Mouse (Mus musculus) cerebellum, postnatal 10 days (tissue): ENCODE data around the gene Tapbp.

Experiments
- DNase-seq, 2 experiments: peaks; one replicate each; pipeline ENCODE4 v3.0.0; 2021; ENCODE audit warnings: mixed read lengths in 2 of 2

Gene Tapbp

GRCm38 (mm10) chr17:33908331-33909076 is 7.2 kb upstream of the Tapbp start:
- DNase-seq = peak; percentile 81 to 84

- peak; percentile 99 to 100 for DNase-seq
These were observed 6.4 kb upstream of the Tapbp start, which contains the start of gene Daxx for GRCm38 (mm10) chr17:33909077-33909868. Daxx (plus strand) TSS chr17:33909414.

- DNase-seq = no peak
These were observed 5.8 kb upstream of the Tapbp start for GRCm38 (mm10) chr17:33909869-33910250.

- DNase-seq = no peak
These were observed 5.2 kb upstream of the Tapbp start for GRCm38 (mm10) chr17:33910346-33911051.

GRCm38 (mm10) chr17:33911052-33911812 is 4.5 kb upstream of the Tapbp start:
- DNase-seq = no peak

- no peak for DNase-seq
These were observed 3.8 kb upstream of the Tapbp start for GRCm38 (mm10) chr17:33911813-33912414.

- no peak for DNase-seq
These were observed 2.4 kb upstream of the Tapbp start for GRCm38 (mm10) chr17:33913264-33913663.

- DNase-seq = no peak
These were observed 1.8 kb upstream of the Tapbp start for GRCm38 (mm10) chr17:33913905-33914304.

GRCm38 (mm10) chr17:33914969-33915391 is 719 bp upstream of the Tapbp start:
- DNase-seq = peak in 1 of 2 experiments; percentile 20

- no peak for DNase-seq
These were observed 595 bp downstream of the Tapbp start for GRCm38 (mm10) chr17:33916294-33916693.

- DNase-seq = peak in 1 of 2 experiments; percentile 35
These were observed 1.4 kb downstream of the Tapbp start for GRCm38 (mm10) chr17:33916847-33917655.

GRCm38 (mm10) chr17:33917656-33918292 is 2.1 kb downstream of the Tapbp start:
- peak in 1 of 2 experiments; percentile 19 for DNase-seq

- peak; percentile 36 to 43 for DNase-seq
These were observed 2.8 kb downstream of the Tapbp start for GRCm38 (mm10) chr17:33918293-33919203.

- DNase-seq = peak; percentile 75
These were observed 3.9 kb downstream of the Tapbp start for GRCm38 (mm10) chr17:33919351-33920281.

GRCm38 (mm10) chr17:33920282-33921097 is 4.8 kb downstream of the Tapbp start:
- DNase-seq = peak; percentile 95 to 97

- DNase-seq = no peak
These were observed 5.7 kb downstream of the Tapbp start for GRCm38 (mm10) chr17:33921361-33921760.

- DNase-seq = peak; percentile 66 to 82
These were observed 9.0 kb downstream of the Tapbp start for GRCm38 (mm10) chr17:33924577-33925283.
